Mouse (Mus musculus): ENCODE results near the gene Mta2. TPM values are rescaled to one million over a fixed set of nuclear protein-coding genes. Genes with fewer than 3 reads are reported as not detected.

Mta2 gene
- polyA plus RNA-seq, 1 experiment from 2014 or later: 30.3 TPM

DNA sequence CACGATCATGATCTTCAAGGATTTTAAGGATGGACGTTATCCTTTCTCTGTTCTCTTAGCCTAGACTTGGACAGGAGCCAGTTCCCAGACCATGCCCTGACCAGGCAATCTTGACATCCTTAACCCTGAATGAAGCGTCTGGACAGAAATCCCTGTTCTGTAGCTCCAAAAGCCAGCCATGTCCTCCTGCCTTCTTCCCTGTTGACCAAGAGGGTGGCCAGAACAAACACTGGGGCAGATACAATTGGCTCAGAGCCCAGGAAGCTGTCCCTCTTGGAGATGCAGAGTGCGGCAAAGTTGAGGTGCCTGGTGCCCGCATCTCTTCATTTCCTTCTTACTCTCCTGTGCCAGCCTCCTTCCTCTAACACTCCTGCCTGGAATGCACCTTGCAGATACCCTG lies 44.2 kb downstream of the Mta2 start:
- Histone ChIP-seq H3K36me3 (replicated peaks; ENCODE audit: control insufficient read depth, insufficient read depth) (peaks cover 2% of the 10 kb centered on the region), H3K4me2 (replicated peaks) (no peak overlapping the region), H3K9ac (no peak overlapping the region), H3K27ac (no peak overlapping the region), H3K4me1 (replicated peaks; ENCODE audit: control insufficient read depth, insufficient read depth, low read length) (peaks cover 50% of the 10 kb centered on the region), H3K9me3 (ENCODE audit: control insufficient read depth, low read length) (no peaks in the 10 kb centered on the region), H3K27me3 (ENCODE audit: control insufficient read depth, insufficient read depth, low read length) (peaks cover 33% of the 10 kb centered on the region), H3K4me3 (replicated peaks; ENCODE audit: low read length) (no peak overlapping the region)
- ATAC-seq (ENCODE audit: low FRiP score) (no peak), DNase-seq (ENCODE audit: low spot score) (no peak)
- WGBS: 65% methylated on average over 5 of the region's 5 CpGs

DNA sequence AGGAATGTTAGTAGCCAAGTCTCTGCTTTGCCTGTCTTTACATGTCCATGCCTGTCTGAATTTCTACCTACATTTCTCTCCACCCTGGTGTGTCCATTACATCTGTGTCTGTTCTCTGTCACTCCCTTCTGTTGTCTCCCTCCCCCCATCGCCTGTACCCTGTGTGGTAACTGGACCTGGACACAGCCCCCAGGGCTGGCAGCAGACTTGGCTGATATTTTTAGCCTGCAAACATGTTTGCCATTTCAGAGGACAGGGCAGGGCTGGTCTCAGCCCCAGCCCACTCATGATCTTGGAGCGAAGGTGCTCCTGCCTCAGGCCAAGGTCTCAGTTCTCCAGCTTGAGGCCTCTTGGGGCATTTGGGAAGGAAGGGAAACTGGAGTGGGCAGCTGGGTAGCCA lies 46.1 kb downstream of the Mta2 start:
- ATAC-seq (ENCODE audit: low FRiP score) (no peak), DNase-seq (ENCODE audit: low spot score) (no peak)
- H3K36me3 ChIP-seq (replicated peaks; ENCODE audit: control insufficient read depth, insufficient read depth): no peaks in the 10 kb centered on the region
- H3K27me3 ChIP-seq (ENCODE audit: control insufficient read depth, insufficient read depth, low read length): peaks cover 43% of the 10 kb centered on the region
- no peaks in the 10 kb centered on the region for H3K9me3 ChIP-seq (ENCODE audit: control insufficient read depth, low read length)
- 42% methylated on average over 2 of the region's 2 CpGs for WGBS
- H3K4me3 ChIP-seq (replicated peaks; ENCODE audit: low read length): no peak overlapping the region
- peaks cover 47% of the 10 kb centered on the region for H3K4me1 ChIP-seq (replicated peaks; ENCODE audit: control insufficient read depth, insufficient read depth, low read length)
- no peak overlapping the region for H3K4me2 ChIP-seq (replicated peaks)
- no peak overlapping the region for H3K9ac ChIP-seq
- no peak overlapping the region for H3K27ac ChIP-seq

DNA sequence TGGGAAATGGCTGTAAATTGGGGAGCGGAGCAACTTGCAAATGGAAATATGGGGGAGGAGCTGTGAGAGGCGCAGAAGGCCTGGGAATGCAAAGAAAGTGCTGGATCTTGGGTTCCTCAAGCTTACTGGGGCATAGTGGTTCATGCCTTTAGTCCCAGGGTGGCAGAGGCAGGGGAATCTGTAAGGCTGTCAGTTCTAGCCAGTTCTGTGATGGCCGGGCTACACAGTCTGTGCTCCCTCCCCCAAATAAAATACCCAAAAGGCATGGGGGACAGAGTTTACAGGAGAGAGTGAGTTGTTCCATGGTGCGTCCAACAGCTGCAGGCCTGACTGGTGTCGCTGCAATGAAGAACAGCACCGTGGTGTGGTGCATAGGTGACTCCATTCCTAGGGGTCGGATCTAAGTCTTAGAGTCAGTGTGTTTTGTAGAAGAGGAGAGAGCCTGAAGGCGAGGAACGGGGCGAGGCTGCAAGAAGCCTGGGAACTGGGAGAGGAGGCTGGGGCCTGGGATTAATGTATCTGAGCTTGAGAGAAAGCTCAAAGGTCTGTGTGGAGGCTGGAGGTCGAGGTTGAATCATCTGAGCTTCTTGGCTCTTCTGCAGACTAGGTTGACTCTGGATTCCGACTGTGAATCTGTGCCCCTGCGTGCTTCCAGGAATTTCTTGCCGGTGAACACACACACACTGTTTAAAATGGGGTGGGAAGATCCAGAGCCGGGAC lies 46.8 kb downstream of the Mta2 start:
- no peak overlapping the region for H3K27ac ChIP-seq
- H3K27me3 ChIP-seq (ENCODE audit: control insufficient read depth, insufficient read depth, low read length): peaks cover 43% of the 10 kb centered on the region
- peaks cover 47% of the 10 kb centered on the region for H3K4me1 ChIP-seq (replicated peaks; ENCODE audit: control insufficient read depth, insufficient read depth, low read length)
- H3K9me3 ChIP-seq (ENCODE audit: control insufficient read depth, low read length): no peaks in the 10 kb centered on the region
- WGBS: 17% methylated on average over 15 of the region's 15 CpGs
- H3K4me2 ChIP-seq (replicated peaks): peak overlapping the region; percentile 67
- H3K36me3 ChIP-seq (replicated peaks; ENCODE audit: control insufficient read depth, insufficient read depth): no peaks in the 10 kb centered on the region
- H3K4me3 ChIP-seq (replicated peaks; ENCODE audit: low read length): peak overlapping the region; percentile 43
- DNase-seq (ENCODE audit: low spot score) (no peak), ATAC-seq (ENCODE audit: low FRiP score) (no peak)
- H3K9ac ChIP-seq: peak overlapping the region; percentile 60

DNA sequence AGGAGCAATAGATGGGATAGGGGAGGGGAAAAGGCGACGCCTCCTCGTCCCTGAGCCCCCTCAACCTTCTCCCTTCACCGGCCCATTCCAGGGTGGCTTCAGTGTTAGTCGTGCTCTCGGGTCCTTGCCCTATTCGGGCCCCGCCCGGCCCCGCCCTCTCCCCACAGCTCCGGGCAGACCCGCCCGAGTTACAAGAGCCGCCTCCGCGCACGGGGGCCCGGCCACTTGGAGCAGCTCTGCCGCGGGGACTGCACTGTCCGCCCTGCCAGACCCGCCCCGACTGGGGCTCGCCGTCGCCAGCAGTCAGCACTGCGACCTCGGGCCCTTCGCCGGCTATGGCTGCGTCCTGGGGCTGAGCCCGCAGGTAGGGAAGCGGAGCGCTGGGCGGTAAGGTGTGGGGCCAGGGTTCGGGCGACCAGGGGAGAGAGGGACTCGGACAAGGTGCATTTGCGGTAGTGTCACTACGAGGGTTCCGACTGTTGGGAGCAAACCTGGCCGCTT lies 47.4 kb downstream of the Mta2 start, which contains the start of gene Ahnak:
Gene Ahnak, plus strand, starts transcription at position 219 of the 501 bp plus-strand sequence.
- under 1% methylated on average over 37 of the region's 42 CpGs for WGBS
- peaks cover 40% of the 10 kb centered on the region for H3K4me1 ChIP-seq (replicated peaks; ENCODE audit: control insufficient read depth, insufficient read depth, low read length)
- H3K4me2 ChIP-seq (replicated peaks): peak within 1 kb of the TSS; percentile 67
- peak within 1 kb of the TSS; percentile 63 for H3K27ac ChIP-seq
- H3K36me3 ChIP-seq (replicated peaks; ENCODE audit: control insufficient read depth, insufficient read depth): no peaks in the 10 kb centered on the region
- peak within 1 kb of the TSS; percentile 60 for H3K9ac ChIP-seq
- peak within 1 kb of the TSS; percentile 43 for H3K4me3 ChIP-seq (replicated peaks; ENCODE audit: low read length)
- peak; percentile 24 for ATAC-seq (ENCODE audit: low FRiP score)
- H3K27me3 ChIP-seq (ENCODE audit: control insufficient read depth, insufficient read depth, low read length): peaks cover 43% of the 10 kb centered on the region
- DNase-seq (ENCODE audit: low spot score): no peak
- H3K9me3 ChIP-seq (ENCODE audit: control insufficient read depth, low read length): no peaks in the 10 kb centered on the region

DNA sequence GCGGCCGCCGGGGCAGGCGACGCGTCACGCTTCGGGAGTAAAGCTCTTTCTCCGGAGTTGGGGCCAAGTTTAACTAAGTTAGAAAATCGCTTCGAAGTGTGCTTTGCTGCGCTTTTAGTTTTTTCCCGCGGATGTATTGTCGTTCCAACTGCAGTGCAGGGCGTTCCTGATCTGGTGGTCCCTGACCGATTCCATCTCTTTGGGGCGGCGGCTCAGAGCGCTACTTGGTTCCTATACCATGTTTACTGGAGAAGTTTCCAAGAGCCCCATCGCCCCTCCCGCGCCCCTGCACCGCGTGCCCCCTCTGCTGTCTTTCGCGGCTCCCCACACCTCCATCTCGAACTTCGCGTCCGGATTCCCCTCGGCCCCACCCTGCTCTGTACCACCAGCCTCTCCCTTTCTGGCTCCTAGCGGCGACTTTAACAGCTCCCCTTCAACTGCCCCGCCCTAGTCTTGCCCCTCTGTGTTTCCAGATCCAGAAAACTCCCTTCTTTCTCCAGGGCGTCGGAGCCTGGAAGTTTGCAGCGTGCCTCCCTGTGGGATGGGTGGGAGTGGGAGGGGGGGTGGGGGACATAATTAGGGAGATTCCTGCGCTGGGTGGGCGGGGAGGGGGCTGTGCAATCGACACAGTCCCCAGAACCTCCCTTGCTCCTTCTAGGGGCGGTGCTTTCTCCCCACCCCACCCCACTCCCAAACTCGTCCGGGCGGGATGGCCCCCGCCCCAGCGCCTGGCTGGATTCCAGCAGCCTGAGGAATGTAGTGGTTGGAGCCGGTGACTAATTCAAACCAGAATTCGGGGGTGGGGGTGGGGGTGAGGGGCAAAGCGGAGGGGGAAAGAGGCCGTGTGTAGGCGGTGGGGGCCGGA lies 48.1 kb downstream of the Mta2 start:
- no peak for DNase-seq (ENCODE audit: low spot score)
- H3K9me3 ChIP-seq (ENCODE audit: control insufficient read depth, low read length): no peaks in the 10 kb centered on the region
- peaks cover 34% of the 10 kb centered on the region for H3K4me1 ChIP-seq (replicated peaks; ENCODE audit: control insufficient read depth, insufficient read depth, low read length)
- H3K4me3 ChIP-seq (replicated peaks; ENCODE audit: low read length): peak overlapping the region; percentile 43
- H3K36me3 ChIP-seq (replicated peaks; ENCODE audit: control insufficient read depth, insufficient read depth): no peaks in the 10 kb centered on the region
- H3K9ac ChIP-seq: peak overlapping the region; percentile 60
- H3K4me2 ChIP-seq (replicated peaks): peak overlapping the region; percentile 67
- WGBS: under 1% methylated on average over 51 of the region's 53 CpGs
- peak overlapping the region; percentile 63 for H3K27ac ChIP-seq
- peak; percentile 57 for ATAC-seq (ENCODE audit: low FRiP score)
- H3K27me3 ChIP-seq (ENCODE audit: control insufficient read depth, insufficient read depth, low read length): peaks cover 43% of the 10 kb centered on the region

DNA sequence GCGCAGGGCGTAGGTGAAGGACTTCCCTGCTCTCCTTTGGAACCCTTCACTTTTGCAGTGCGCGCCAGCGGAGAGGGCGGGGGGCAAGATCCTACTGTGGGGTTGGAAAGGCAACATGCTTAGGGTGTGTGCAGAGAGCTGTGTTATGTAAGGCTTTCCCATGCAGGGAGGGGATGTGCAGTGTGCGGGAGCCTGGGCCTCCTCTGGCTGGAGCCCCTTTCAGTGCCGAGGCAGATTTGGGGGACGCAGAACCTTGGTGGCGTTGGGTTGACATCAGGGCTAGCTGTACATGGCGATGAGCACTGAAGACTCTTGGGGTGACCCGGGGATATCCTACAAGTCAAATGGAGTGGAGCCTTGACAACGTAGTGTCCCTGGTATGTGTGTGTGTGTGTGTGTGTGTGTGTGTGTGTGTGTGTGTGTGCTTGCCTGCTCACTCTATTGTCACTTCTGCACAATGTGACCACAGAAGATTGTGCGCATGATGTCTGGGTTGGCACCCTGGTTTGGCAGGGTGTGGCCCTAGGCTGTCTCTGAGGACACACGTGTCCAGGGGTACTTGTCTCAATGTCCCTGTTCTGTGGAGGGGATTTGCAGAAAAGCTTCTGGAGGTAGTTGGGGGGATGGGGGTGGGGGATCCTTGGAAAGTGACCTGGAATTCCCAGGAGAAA lies 48.9 kb downstream of the Mta2 start:
- DNase-seq (ENCODE audit: low spot score) (no peak), ATAC-seq (ENCODE audit: low FRiP score) (peak; percentile 49)
- H3K4me2 ChIP-seq (replicated peaks): peak overlapping the region; percentile 67
- H3K9me3 ChIP-seq (ENCODE audit: control insufficient read depth, low read length): no peaks in the 10 kb centered on the region
- WGBS: 15% methylated on average over 13 of the region's 15 CpGs
- peak overlapping the region; percentile 7; the same call in 1 of the 2 replicates for H3K27ac ChIP-seq
- H3K9ac ChIP-seq: peak overlapping the region; percentile 28; the same call in 1 of the 2 replicates
- H3K4me3 ChIP-seq (replicated peaks; ENCODE audit: low read length): peak overlapping the region; percentile 43
- H3K27me3 ChIP-seq (ENCODE audit: control insufficient read depth, insufficient read depth, low read length): peaks cover 43% of the 10 kb centered on the region
- no peaks in the 10 kb centered on the region for H3K36me3 ChIP-seq (replicated peaks; ENCODE audit: control insufficient read depth, insufficient read depth)
- peaks cover 26% of the 10 kb centered on the region for H3K4me1 ChIP-seq (replicated peaks; ENCODE audit: control insufficient read depth, insufficient read depth, low read length)

DNA sequence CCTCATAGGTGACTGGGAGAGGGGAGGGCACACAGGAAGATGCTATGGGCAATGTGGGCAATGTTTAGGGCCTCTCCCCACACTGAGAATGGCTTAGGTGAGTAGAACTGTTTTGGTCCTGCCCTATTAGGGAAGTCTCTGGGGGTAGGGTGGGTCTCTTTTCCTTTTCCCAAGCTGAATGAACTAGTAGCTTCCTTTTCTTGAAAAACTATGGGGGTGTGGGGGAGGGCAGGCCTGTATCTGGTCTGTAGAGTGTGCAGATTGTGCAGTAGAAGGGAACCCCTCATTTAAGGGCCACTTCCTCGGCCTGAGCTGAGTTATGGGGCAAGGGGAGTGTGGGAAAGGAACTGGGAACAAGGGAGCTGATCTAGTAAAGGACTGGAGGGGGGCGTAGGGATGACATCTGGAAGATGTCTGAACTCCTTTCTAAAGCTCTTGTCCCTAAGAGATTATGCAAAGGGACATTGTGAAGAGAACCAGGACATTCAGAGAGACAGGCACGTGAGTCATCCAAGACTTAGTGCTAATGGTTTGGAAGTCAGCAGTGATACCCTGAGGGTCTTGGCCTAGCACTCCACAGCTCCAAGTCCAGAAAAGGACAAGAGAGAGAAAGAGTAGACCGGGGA lies 49.7 kb downstream of the Mta2 start:
- H3K9me3 ChIP-seq (ENCODE audit: control insufficient read depth, low read length): no peaks in the 10 kb centered on the region
- peaks cover 43% of the 10 kb centered on the region for H3K27me3 ChIP-seq (ENCODE audit: control insufficient read depth, insufficient read depth, low read length)
- ATAC-seq (ENCODE audit: low FRiP score) (no peak), DNase-seq (ENCODE audit: low spot score) (no peak)
- H3K4me3 ChIP-seq (replicated peaks; ENCODE audit: low read length): no peak overlapping the region
- 72% methylated on average over 4 of the region's 4 CpGs for WGBS
- H3K9ac ChIP-seq: no peak overlapping the region
- H3K27ac ChIP-seq: no peak overlapping the region
- H3K36me3 ChIP-seq (replicated peaks; ENCODE audit: control insufficient read depth, insufficient read depth): no peaks in the 10 kb centered on the region
- H3K4me1 ChIP-seq (replicated peaks; ENCODE audit: control insufficient read depth, insufficient read depth, low read length): peaks cover 26% of the 10 kb centered on the region
- peak overlapping the region; percentile 67 for H3K4me2 ChIP-seq (replicated peaks)

DNA sequence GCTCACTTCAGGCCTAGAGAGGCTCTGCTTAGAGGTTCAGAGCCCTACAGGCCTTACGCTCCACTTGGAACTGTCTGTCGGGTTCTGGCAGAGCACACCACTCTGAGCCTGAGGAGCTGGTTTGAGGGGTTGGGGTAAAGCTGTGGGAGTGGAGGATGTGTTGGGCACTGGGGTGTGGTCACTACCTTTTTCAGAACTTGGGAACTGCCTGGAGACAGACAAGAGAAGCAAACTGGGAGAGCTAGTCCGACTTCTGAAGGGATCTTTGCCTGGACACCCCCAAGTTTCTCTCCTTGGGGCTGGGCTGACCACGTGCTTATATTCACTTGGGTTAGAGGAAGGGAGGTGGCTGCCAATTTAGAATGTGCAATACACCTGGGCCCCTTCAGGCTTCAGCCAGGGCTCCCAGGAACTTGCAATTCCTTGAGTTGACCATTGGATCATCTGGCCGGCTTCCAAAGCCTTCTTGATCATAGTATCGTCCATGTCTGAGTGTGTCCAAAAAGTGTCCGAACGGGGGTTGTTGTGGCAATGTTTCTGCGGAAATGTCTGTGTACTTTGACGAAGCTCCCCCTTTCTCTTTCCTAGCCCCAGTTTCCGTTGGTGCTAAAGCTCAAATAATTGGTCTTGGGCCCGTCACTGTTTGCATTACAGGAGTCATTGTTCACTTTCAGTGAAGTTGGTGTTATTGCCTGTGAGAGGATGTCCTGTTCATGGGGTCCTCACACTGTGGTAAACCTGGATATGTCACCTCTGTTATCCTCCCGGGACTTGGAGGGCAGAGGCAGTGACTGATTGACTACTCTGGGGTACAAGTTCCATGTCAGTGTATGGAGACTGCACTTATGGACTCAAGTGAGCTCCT lies 50.4 kb downstream of the Mta2 start:
- DNase-seq (ENCODE audit: low spot score) (no peak), ATAC-seq (ENCODE audit: low FRiP score) (no peak)
- WGBS: 81% methylated on average over 13 of the region's 13 CpGs
- no peaks in the 10 kb centered on the region for H3K9me3 ChIP-seq (ENCODE audit: control insufficient read depth, low read length)
- no peak overlapping the region for H3K9ac ChIP-seq
- H3K27ac ChIP-seq: no peak overlapping the region
- H3K27me3 ChIP-seq (ENCODE audit: control insufficient read depth, insufficient read depth, low read length): peaks cover 43% of the 10 kb centered on the region
- H3K4me1 ChIP-seq (replicated peaks; ENCODE audit: control insufficient read depth, insufficient read depth, low read length): peaks cover 26% of the 10 kb centered on the region
- no peaks in the 10 kb centered on the region for H3K36me3 ChIP-seq (replicated peaks; ENCODE audit: control insufficient read depth, insufficient read depth)
- no peak overlapping the region for H3K4me3 ChIP-seq (replicated peaks; ENCODE audit: low read length)
- peak overlapping the region; percentile 13; the same call in 1 of the 2 replicates for H3K4me2 ChIP-seq (replicated peaks)
